Mouse (Mus musculus): Measurements from ENCODE around the gene Ascl1. TPM values are rescaled to one million over a fixed set of nuclear protein-coding genes. Genes with fewer than 3 reads are reported as not detected.

Ascl1 gene
- total RNA-seq, 1 experiment from 2014 or later, result 2.5 TPM

GRCm38 (mm10) chr10:87485721-87486620 lies 7.5 kb downstream of the Ascl1 start:
- peak; percentile 6 for DNase-seq

GRCm38 (mm10) chr10:87484831-87485720 lies 8.4 kb downstream of the Ascl1 start:
- DNase-seq, result no peak

GRCm38 (mm10) chr10:87477895-87478294 lies 15.6 kb downstream of the Ascl1 start:
- no peak for DNase-seq

- no peak for DNase-seq
Observed at GRCm38 (mm10) chr10:87474971-87475370, 18.5 kb downstream of the Ascl1 start.

GRCm38 (mm10) chr10:87473475-87474131 lies 19.9 kb downstream of the Ascl1 start:
- DNase-seq, result no peak

- DNase-seq, result no peak
Observed at GRCm38 (mm10) chr10:87450777-87451176, 42.7 kb downstream of the Ascl1 start.

- no peak for DNase-seq
Observed at GRCm38 (mm10) chr10:87449368-87449767, 44.1 kb downstream of the Ascl1 start.

- no peak for DNase-seq
Observed at GRCm38 (mm10) chr10:87448257-87448656, 45.2 kb downstream of the Ascl1 start.

- no peak for DNase-seq
Observed at GRCm38 (mm10) chr10:87447754-87448095, 45.7 kb downstream of the Ascl1 start.

GRCm38 (mm10) chr10:87446829-87447753 lies 46.4 kb downstream of the Ascl1 start:
- no peak for DNase-seq

GRCm38 (mm10) chr10:87446139-87446828 lies 47.2 kb downstream of the Ascl1 start:
- no peak for DNase-seq

Other genes starting within 250 kb of the Ascl1 start
- 4.9 TPM in 1 of 2 replicates, not detected in the other for gene Pah, start 28.1 kb upstream of the Ascl1 start, total RNA-seq (2021)